Mouse (Mus musculus) limb, embryonic 14.5 days (tissue): ENCODE measurements at regions not wholly inside any gene's neighbourhood (a gene's known extent, or its start where the extent isn't known, plus 50 kb on each side); places are given as distances from the start of the nearest gene placed in this dataset.
A peak's percentile ranks its signal among the peaks of the same experiment; 100 is the strongest.

ENCODE experiments used
- ATAC-seq: fragments of 200-750 bp; cut with Nextera tagmentation; 2 replicates; pipeline ENCODE4 v1.8.0; 2017; ENCODE audit warnings: low read depth, moderate number of reproducible peaks, moderate TSS enrichment; ENCODE audit not compliant: low FRiP score
- DNase-seq: peaks from one replicate; pipeline ENCODE4 v3.0.0-alpha.2; 2015; ENCODE audit warnings: low spot score
- H3K27ac ChIP-seq: fragments of 300-500 bp; sonication (generic); replicated peaks from 2 replicates; pipeline ENCODE4 v1.5.1; 2014; ENCODE audit warnings: low read depth, mild to moderate bottlenecking, low read length, moderate library complexity, mixed read lengths
- H3K27me3 ChIP-seq: fragments of 300-500 bp; sonication (generic); 2 replicates; pipeline ENCODE4 v1.6.1; 2014; ENCODE audit warnings: low read length, mixed read lengths; ENCODE audit not compliant: control insufficient read depth, insufficient read depth
- H3K36me3 ChIP-seq: fragments of 300-500 bp; sonication (generic); 2 replicates; pipeline ENCODE4 v1.6.1; 2014; ENCODE audit warnings: mild to moderate bottlenecking, low read length, moderate library complexity, mixed read lengths; ENCODE audit not compliant: control insufficient read depth, insufficient read depth
- H3K4me1 ChIP-seq: fragments of 300-500 bp; sonication (generic); 2 replicates; pipeline ENCODE4 v1.6.1; 2014; ENCODE audit warnings: antibody characterized with exemption, low read length, mixed read lengths; ENCODE audit not compliant: control insufficient read depth, insufficient read depth
- H3K4me2 ChIP-seq: fragments of 300-500 bp; sonication (generic); replicated peaks from 2 replicates; pipeline ENCODE4 v1.6.1; 2014; ENCODE audit warnings: low read depth, mild to moderate bottlenecking, low read length, moderate library complexity; ENCODE audit not compliant: severe bottlenecking
- H3K4me3 ChIP-seq: fragments of 300-500 bp; sonication (generic); replicated peaks from 2 replicates; pipeline ENCODE4 v1.5.1; 2014; ENCODE audit warnings: low read length
- H3K9ac ChIP-seq: fragments of 300-500 bp; sonication (generic); 2 replicates; pipeline ENCODE4 v1.6.1; 2014; ENCODE audit warnings: mild to moderate bottlenecking, low read depth, low read length, moderate library complexity; ENCODE audit not compliant: severe bottlenecking
- H3K9me3 ChIP-seq: fragments of 300-500 bp; sonication (generic); 2 replicates; pipeline ENCODE4 v1.6.1; 2016; ENCODE audit warnings: low read length; ENCODE audit not compliant: control insufficient read depth
- POLR2A ChIP-seq: fragments of 200-500 bp; IDR thresholded peaks from 2 replicates; pipeline ENCODE4 v1.8.0; 2012; ENCODE audit warnings: inconsistent platforms, mild to moderate bottlenecking, moderate library complexity, borderline replicate concordance; ENCODE audit not compliant: insufficient read depth, insufficient read length; ENCODE audit errors: extremely low read depth
- WGBS: fragments of 180-500 bp; shearing (Covaris S2); extraction: QIAGEN DNeasy Blood & Tissue Kit; methylation state at CpG from one replicate; pipeline ENCODE4 v1.1.7; 2014; 5-methylcytosine and 5-hydroxymethylcytosine counted together

- no peak for TF ChIP-seq POLR2A
- H3K9me3 ChIP-seq, result no peaks in the 10 kb centered on the region
- no peaks in the 10 kb centered on the region for H3K4me1 ChIP-seq
- no peak overlapping the region for H3K9ac ChIP-seq
- no peak for ATAC-seq
- WGBS, result 66% methylated on average over 2 of the region's 2 CpGs
- H3K27ac ChIP-seq, result no peak overlapping the region
- no peak overlapping the region for H3K4me2 ChIP-seq
- DNase-seq, result no peak
- no peaks in the 10 kb centered on the region for H3K36me3 ChIP-seq
- H3K4me3 ChIP-seq, result no peak overlapping the region
- H3K27me3 ChIP-seq, result no peaks in the 10 kb centered on the region
Observed at GRCm38 (mm10) chr14:9492228-9492627, 826.2 kb upstream of the 4930452B06Rik start.

- Histone ChIP-seq H3K9me3 (no peaks in the 10 kb centered on the region), H3K27me3 (no peaks in the 10 kb centered on the region), H3K4me2 (no peak overlapping the region), H3K36me3 (no peaks in the 10 kb centered on the region), H3K27ac (no peak overlapping the region), H3K4me3 (no peak overlapping the region), H3K9ac (no peak overlapping the region), H3K4me1 (no peaks in the 10 kb centered on the region)
- ATAC-seq (no peak), DNase-seq (peak; percentile 14)
- 9% methylated on average over 1 of the region's 1 CpGs for whole genome bisulfite sequencing
- no peak for TF ChIP-seq POLR2A
Observed at GRCm38 (mm10) chr14:9488585-9488984, 822.5 kb upstream of the 4930452B06Rik start.

DNA sequence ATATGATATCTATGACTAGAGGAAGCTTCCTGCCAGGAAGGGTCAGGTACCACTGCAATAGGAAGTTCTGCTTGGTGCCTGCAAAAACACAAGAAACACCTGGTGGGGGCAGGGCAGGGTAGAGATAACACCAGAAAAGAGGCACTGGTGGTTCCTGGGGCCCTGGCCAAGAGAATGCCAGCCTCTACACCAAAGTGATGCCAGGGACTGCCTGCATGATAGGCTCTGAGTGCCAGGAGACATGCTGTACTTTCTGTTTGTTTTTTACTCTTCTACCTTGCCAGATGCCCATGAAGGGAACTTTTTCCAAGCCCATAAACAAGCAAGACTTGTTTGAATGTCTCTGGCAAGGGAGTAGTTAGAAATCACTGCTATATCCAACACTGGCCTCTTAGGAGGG, 812.9 kb upstream of the 4930452B06Rik start:
- no peak overlapping the region for H3K27ac ChIP-seq
- no peaks in the 10 kb centered on the region for H3K4me1 ChIP-seq
- no peaks in the 10 kb centered on the region for H3K9me3 ChIP-seq
- H3K9ac ChIP-seq, result no peak overlapping the region
- ATAC-seq (no peak), DNase-seq (no peak)
- no peaks in the 10 kb centered on the region for H3K36me3 ChIP-seq
- no peak overlapping the region for H3K4me2 ChIP-seq
- H3K27me3 ChIP-seq, result no peaks in the 10 kb centered on the region
- no peak overlapping the region for H3K4me3 ChIP-seq
- no peak for TF ChIP-seq POLR2A

DNA sequence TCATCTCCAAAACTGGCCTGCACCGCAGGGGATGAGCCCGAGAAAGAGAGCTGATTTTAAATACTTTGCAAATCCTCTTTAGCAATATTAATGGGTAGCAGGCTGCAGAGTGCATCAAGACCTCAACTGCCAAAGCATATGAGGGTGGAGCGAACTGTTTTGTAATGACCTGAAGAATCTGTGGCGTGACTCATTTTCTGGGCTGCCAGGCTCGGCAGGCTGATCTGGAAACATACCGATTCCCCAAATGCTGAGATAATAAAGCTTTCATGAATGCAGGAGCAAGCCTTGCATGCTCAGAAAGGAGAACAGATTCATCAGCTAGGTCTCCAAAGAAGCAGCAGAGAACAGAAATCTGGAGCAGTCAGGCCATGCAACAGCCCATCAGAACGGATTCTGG, 809.1 kb upstream of the 4930452B06Rik start:
- Histone ChIP-seq H3K4me2 (no peak overlapping the region), H3K27me3 (no peaks in the 10 kb centered on the region), H3K9ac (no peak overlapping the region), H3K27ac (no peak overlapping the region), H3K9me3 (no peaks in the 10 kb centered on the region), H3K4me1 (no peaks in the 10 kb centered on the region), H3K4me3 (no peak overlapping the region), H3K36me3 (no peaks in the 10 kb centered on the region)
- no peak for TF ChIP-seq POLR2A
- WGBS, result 74% methylated on average over 7 of the region's 7 CpGs
- ATAC-seq (no peak), DNase-seq (no peak)

DNA sequence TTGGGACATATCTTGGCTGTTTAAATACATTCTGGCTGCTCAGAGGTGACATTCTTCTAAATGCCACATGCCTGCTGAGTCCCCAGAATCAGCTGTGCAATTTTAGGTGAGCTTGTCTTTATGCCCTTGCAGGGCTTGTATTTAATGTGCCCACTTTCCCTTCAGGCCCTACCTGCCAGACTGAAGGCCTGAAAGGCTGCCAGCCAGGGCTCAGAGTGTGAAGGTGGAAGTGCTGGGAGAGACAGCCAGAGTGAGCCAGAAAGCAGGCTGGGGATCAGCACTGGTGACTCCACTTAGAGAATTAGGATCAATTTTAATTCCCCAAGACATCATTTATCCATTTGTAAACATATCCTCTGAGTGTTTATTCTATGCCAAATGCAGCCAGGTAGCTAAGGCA, 803.6 kb upstream of the 4930452B06Rik start:
- no peak for TF ChIP-seq POLR2A
- H3K27ac ChIP-seq, result no peak overlapping the region
- no peak overlapping the region for H3K4me3 ChIP-seq
- no peaks in the 10 kb centered on the region for H3K27me3 ChIP-seq
- H3K9ac ChIP-seq, result no peak overlapping the region
- no peak overlapping the region for H3K4me2 ChIP-seq
- no peaks in the 10 kb centered on the region for H3K36me3 ChIP-seq
- DNase-seq (no peak), ATAC-seq (no peak)
- H3K4me1 ChIP-seq, result no peaks in the 10 kb centered on the region
- no peaks in the 10 kb centered on the region for H3K9me3 ChIP-seq

- Histone ChIP-seq H3K36me3 (no peaks in the 10 kb centered on the region), H3K27me3 (no peaks in the 10 kb centered on the region), H3K4me2 (no peak overlapping the region), H3K9ac (no peak overlapping the region), H3K27ac (no peak overlapping the region), H3K4me3 (no peak overlapping the region), H3K9me3 (no peaks in the 10 kb centered on the region), H3K4me1 (no peaks in the 10 kb centered on the region)
- ATAC-seq (no peak), DNase-seq (no peak)
- TF ChIP-seq POLR2A, result no peak
- 38% methylated on average over 3 of the region's 3 CpGs for WGBS
Observed at GRCm38 (mm10) chr14:9468654-9469053, 802.6 kb upstream of the 4930452B06Rik start.
